Mouse (Mus musculus) hindbrain, embryonic 13.5 days (tissue): Measurements from ENCODE around the gene Kalrn. TPM values are rescaled to one million over a fixed set of nuclear protein-coding genes. Genes with fewer than 3 reads are reported as not detected.
A peak's percentile ranks its signal among the peaks of the same experiment; 100 is the strongest.

ENCODE experiments used
- ATAC-seq: fragments of 200-750 bp; cut with Nextera tagmentation; 2 replicates; pipeline ENCODE4 v1.8.0; 2017; ENCODE audit warnings: moderate TSS enrichment; ENCODE audit not compliant: low FRiP score
- H3K27ac ChIP-seq: fragments of 300-500 bp; sonication (generic); 2 replicates; pipeline ENCODE4 v1.5.1; 2015; ENCODE audit warnings: inconsistent platforms, mild to moderate bottlenecking, moderate library complexity
- H3K27me3 ChIP-seq: fragments of 300-500 bp; sonication (generic); 2 replicates; pipeline ENCODE4 v1.6.1; 2015; ENCODE audit warnings: mild to moderate bottlenecking, inconsistent platforms
- H3K36me3 ChIP-seq: fragments of 300-500 bp; sonication (generic); 2 replicates; pipeline ENCODE4 v1.6.1; 2015; ENCODE audit warnings: mild to moderate bottlenecking, inconsistent platforms
- H3K4me1 ChIP-seq: fragments of 300-500 bp; sonication (generic); replicated peaks from 2 replicates; pipeline ENCODE4 v1.6.1; 2015; ENCODE audit warnings: inconsistent platforms
- H3K4me2 ChIP-seq: fragments of 300-500 bp; sonication (generic); 2 replicates; pipeline ENCODE4 v1.6.1; 2015; ENCODE audit warnings: inconsistent platforms, mild to moderate bottlenecking, moderate library complexity
- H3K4me3 ChIP-seq: fragments of 300-500 bp; sonication (generic); 2 replicates; pipeline ENCODE4 v1.5.1; 2015; ENCODE audit warnings: mild to moderate bottlenecking, inconsistent platforms
- H3K9ac ChIP-seq: fragments of 300-500 bp; sonication (generic); 2 replicates; pipeline ENCODE4 v1.6.1; 2015; ENCODE audit warnings: mild to moderate bottlenecking, inconsistent platforms
- H3K9me3 ChIP-seq: fragments of 300-500 bp; sonication (generic); 2 replicates; pipeline ENCODE4 v1.6.1; 2016; ENCODE audit warnings: inconsistent platforms
- WGBS: fragments of 180-500 bp; shearing (Covaris S2); methylation state at CpG from one replicate; pipeline ENCODE4 v1.1.7; 2015; 5-methylcytosine and 5-hydroxymethylcytosine counted together
- polyA plus RNA-seq: library from polyadenylated mRNA; unstranded; fragments of >200 nt; fragmentation: Nextera tagmentation; extraction: Ambion mirVana; gene quantifications from 2 replicates; pipeline ENCODE4 v1.2.1, GENCODE M21; 2015

The Kalrn gene
- polyA plus RNA-seq, 1 experiment from 2014 or later, result 31.5 TPM

DNA sequence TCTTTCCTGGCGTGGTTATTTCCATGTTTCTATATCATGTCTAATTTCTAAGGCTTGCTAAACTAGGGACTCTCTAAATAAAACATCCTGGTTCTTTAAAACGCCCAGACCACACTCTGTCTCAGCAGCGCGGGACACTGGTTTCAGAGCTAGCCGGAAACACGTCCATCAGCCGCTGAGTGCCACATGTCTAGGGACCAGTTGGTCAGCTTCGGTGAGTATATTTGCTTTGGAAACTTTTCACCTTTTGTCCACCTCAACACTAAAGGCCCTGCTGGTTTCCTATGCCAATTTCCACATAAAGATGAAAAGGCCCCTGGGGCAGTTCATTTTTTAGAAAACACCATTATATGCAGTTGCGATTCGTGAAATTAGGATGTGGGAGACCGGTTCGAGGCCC is 524.0 kb downstream of the Kalrn start:
- H3K36me3 ChIP-seq, result peaks cover 59% of the 10 kb centered on the region
- no peak for ATAC-seq
- WGBS, result 94% methylated on average over 12 of the region's 12 CpGs

DNA sequence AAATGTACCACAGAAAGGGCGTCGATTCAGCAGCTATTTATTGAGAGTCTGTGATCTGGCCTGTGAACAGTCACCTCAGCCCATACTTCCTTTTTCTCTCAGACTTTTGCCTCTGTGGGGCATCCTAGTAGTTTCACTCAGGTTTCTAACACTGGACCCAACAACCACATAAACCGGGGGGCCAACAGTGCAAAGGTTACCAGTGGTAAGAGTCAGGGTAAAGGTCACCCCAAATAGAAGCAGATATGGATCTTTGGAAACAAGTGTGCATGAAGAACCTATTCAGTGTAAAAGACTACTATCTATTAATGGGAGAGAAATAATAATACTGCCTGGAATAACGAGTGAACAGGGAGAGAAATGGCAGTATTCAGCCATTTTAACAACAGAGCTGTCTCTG is 525.1 kb downstream of the Kalrn start:
- 93% methylated on average over 4 of the region's 4 CpGs for WGBS
- Histone ChIP-seq H3K4me3 (no peak overlapping the region), H3K27me3 (no peaks in the 10 kb centered on the region), H3K9me3 (no peaks in the 10 kb centered on the region), H3K9ac (no peak overlapping the region), H3K4me1 (no peaks in the 10 kb centered on the region), H3K27ac (no peak overlapping the region), H3K36me3 (peaks cover 51% of the 10 kb centered on the region), H3K4me2 (no peak overlapping the region)
- no peak for ATAC-seq

More for the DNA sequence above, 524.0 kb downstream of the Kalrn start:
- H3K4me1 ChIP-seq, result no peaks in the 10 kb centered on the region
- no peak overlapping the region for H3K9ac ChIP-seq
- no peak overlapping the region for H3K27ac ChIP-seq
- no peaks in the 10 kb centered on the region for H3K9me3 ChIP-seq
- no peak overlapping the region for H3K4me2 ChIP-seq
- no peak overlapping the region for H3K4me3 ChIP-seq
- no peaks in the 10 kb centered on the region for H3K27me3 ChIP-seq

DNA sequence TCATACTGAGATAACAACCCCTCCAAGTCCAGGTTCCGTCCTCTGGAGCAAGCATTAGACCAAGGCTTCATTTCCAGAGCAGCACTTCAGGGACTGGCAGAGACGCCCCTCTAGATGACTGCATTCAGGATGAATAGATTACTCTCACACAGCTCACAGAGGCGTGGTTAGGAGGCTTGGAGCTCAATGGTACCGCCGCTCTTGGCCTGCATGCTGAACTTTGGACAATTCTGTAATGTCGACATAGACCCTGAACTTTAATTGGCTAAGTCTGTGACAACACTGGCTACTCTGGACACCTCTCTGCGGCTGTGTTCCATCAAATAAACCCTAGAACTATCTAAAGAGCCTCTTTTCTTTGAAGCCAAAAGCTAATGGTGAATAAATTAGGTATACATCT is 525.8 kb downstream of the Kalrn start:
- peaks cover 51% of the 10 kb centered on the region for H3K36me3 ChIP-seq
- H3K9ac ChIP-seq, result no peak overlapping the region
- 72% methylated on average over 7 of the region's 7 CpGs for WGBS
- H3K27ac ChIP-seq, result no peak overlapping the region
- H3K4me2 ChIP-seq, result no peak overlapping the region
- no peak for ATAC-seq
- no peaks in the 10 kb centered on the region for H3K9me3 ChIP-seq
- no peak overlapping the region for H3K4me3 ChIP-seq
- no peaks in the 10 kb centered on the region for H3K27me3 ChIP-seq
- H3K4me1 ChIP-seq, result no peaks in the 10 kb centered on the region

DNA sequence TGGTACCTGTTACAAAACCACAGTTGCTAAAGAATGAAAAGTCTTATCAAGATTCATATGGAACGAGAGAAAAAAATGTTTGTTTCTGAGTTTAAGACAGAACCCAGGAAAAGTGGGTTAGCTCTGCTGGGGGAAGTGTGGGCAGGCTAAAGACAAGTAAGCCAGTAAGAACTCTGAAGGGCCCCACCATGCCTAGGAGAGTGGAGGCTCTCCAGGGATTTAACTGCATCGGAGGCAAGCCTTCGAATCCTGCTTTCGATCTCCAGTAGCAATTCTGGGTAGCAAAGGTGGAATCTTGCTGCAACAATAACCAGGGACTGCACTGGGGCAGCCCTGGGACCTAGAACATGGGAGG is 526.3 kb downstream of the Kalrn start:
- 93% methylated on average over 4 of the region's 4 CpGs for WGBS
- Histone ChIP-seq H3K9ac (no peak overlapping the region), H3K27ac (peak overlapping the region; percentile 8; the same call in 1 of the 2 replicates), H3K4me2 (no peak overlapping the region), H3K9me3 (no peaks in the 10 kb centered on the region), H3K36me3 (peaks cover 48% of the 10 kb centered on the region), H3K4me1 (no peaks in the 10 kb centered on the region), H3K4me3 (no peak overlapping the region), H3K27me3 (no peaks in the 10 kb centered on the region)
- no peak for ATAC-seq

DNA sequence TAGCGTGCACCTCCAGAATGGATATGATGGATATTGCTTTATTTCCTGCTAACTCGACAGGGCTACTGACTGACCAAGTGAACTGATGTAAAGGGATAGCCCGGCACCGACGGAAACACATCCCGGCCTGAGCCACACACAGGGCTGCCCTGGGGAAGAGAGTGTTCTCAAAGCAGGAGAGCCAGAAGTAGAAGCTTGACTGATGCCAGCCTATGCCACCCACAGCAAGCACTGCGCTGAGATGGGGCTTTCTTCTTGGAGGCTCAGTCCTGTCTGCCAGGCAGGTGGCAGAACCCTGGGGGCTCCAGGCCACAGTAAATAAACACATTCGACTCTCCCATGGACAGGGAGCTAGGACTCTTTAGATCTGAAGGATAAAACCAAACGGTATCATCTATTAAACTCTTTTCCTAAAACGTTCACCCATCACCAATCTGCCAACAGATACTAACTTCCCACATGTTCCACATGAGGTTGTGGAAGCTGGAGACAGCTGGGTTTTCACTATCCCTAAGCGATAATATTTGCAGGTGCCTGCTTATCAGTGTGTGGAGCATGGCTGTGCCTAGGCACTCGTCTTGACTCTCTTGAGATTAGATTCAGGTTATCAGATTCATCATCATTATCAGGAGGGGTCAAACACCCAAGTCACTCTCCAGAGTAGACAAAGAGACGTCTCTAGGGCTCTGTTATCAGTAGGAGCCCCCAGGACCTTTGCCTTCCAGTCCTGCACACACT is 526.9 kb downstream of the Kalrn start:
- no peak for ATAC-seq
- WGBS, result 85% methylated on average over 13 of the region's 13 CpGs
- H3K36me3 ChIP-seq, result peaks cover 53% of the 10 kb centered on the region

DNA sequence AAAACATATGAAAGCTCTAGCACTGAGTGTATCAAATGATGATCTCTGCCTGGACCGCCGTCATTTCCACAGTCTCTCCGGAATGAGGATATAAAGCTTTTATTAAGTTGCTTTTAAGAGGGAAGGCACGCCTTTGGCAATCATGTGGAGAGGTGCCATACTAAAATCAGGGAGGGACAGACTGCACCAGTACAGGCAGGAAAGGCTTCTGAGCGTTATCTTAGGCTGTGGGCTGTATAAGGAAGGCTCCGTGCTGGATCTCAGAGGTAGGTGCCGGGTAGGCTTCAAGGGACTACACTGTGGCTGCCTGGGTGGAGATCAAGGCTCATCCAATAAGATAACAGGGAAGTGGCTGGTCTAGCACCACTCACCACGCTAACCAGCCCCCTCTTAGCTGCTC is 528.8 kb downstream of the Kalrn start:
- H3K4me2 ChIP-seq, result no peak overlapping the region
- H3K4me3 ChIP-seq, result no peak overlapping the region
- no peak for ATAC-seq
- no peaks in the 10 kb centered on the region for H3K27me3 ChIP-seq
- no peaks in the 10 kb centered on the region for H3K9me3 ChIP-seq
- H3K36me3 ChIP-seq, result peaks cover 51% of the 10 kb centered on the region
- H3K4me1 ChIP-seq, result no peaks in the 10 kb centered on the region
- H3K27ac ChIP-seq, result no peak overlapping the region
- WGBS, result 96% methylated on average over 8 of the region's 8 CpGs
- H3K9ac ChIP-seq, result no peak overlapping the region

More for the DNA sequence above, 526.9 kb downstream of the Kalrn start:
- no peak overlapping the region for H3K9ac ChIP-seq
- H3K27ac ChIP-seq, result no peak overlapping the region
- H3K4me1 ChIP-seq, result no peaks in the 10 kb centered on the region
- no peaks in the 10 kb centered on the region for H3K9me3 ChIP-seq
- no peak overlapping the region for H3K4me2 ChIP-seq
- no peaks in the 10 kb centered on the region for H3K27me3 ChIP-seq
- no peak overlapping the region for H3K4me3 ChIP-seq

DNA sequence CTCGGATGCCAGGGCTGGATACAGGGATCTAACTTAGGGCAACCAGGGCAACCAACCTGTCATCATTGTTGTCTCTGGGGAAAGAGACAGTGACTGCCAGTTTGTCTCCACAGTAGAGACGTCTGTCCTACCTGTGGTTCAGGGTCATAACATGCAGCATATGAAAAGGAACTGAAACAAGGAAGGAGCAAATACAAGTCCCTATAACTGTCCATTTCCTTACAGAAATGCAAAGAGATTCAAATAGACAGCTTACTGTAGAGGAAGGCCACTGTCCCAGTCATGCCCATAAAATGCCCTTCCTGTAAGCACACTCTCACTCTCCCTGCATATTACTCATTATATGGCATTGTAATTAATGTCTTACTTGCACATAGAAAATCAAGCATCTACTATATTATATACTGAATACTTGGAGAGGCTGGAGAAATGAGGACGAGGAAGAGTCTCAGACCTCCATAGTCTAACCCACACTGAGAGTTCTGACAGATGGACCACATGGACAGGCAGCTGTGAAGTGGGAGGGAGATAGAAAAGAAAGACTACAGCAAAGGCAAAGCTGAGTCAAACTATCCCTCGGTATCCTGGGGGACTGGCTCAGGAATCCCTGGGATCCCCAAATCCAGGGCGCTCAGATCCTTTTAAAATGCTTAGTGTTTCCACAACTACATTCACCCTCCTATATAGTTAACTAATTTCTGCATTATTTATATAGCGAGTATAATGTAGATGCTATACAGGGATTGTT is 530.1 kb downstream of the Kalrn start:
- WGBS, result 94% methylated on average over 6 of the region's 6 CpGs
- H3K36me3 ChIP-seq, result peaks cover 52% of the 10 kb centered on the region
- no peaks in the 10 kb centered on the region for H3K9me3 ChIP-seq
- H3K27me3 ChIP-seq, result no peaks in the 10 kb centered on the region
- H3K4me3 ChIP-seq, result no peak overlapping the region
- H3K9ac ChIP-seq, result no peak overlapping the region
- H3K4me1 ChIP-seq, result no peaks in the 10 kb centered on the region
- ATAC-seq, result no peak
- no peak overlapping the region for H3K4me2 ChIP-seq
- no peak overlapping the region for H3K27ac ChIP-seq

DNA sequence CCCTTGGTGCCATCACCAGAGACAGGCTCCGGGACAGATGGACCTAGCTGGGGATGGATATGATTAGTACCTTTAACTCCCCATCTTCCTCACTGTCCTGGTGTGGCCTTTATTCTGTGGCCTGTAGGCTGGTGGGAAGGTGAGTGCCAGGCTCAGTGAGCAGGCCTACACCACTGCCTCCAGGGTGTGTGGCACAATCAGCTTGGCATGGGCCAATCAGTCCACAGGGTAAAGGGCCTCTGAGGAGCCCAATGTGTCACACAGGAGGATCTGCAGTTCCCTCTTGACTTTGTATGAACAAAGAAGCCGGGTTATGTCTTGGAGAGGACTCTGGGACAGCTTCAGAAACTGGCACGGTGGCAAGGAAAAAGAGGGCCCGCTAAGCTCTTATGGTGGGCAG is 530.7 kb downstream of the Kalrn start:
- no peak for ATAC-seq
- no peak overlapping the region for H3K27ac ChIP-seq
- H3K4me1 ChIP-seq, result no peaks in the 10 kb centered on the region
- H3K9me3 ChIP-seq, result no peaks in the 10 kb centered on the region
- H3K4me3 ChIP-seq, result no peak overlapping the region
- no peak overlapping the region for H3K9ac ChIP-seq
- peaks cover 58% of the 10 kb centered on the region for H3K36me3 ChIP-seq
- H3K27me3 ChIP-seq, result no peaks in the 10 kb centered on the region
- H3K4me2 ChIP-seq, result no peak overlapping the region
- WGBS, result 93% methylated on average over 4 of the region's 4 CpGs

DNA sequence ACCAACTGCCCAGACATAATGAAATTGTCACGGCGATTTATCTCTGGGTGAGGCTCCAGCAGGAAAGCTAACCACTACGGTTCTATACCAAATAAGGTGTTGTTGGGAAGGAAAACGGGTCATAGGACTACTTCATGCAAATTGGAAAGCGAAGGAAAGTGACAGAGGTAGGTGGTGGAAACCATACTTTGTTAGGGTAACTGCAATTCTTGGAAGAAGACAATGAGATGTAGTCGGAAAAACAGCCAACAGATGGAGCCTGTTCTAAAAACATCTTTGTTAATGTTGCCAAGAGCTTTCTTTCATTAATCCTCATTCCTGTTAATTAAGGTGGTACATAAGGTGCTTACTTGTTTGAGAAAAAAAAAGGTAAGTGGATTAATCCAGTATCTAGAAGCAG is 533.1 kb downstream of the Kalrn start:
- H3K36me3 ChIP-seq, result peaks cover 59% of the 10 kb centered on the region
- no peak overlapping the region for H3K4me3 ChIP-seq
- H3K9ac ChIP-seq, result no peak overlapping the region
- WGBS, result 79% methylated on average over 6 of the region's 6 CpGs
- H3K4me2 ChIP-seq, result no peak overlapping the region
- no peaks in the 10 kb centered on the region for H3K27me3 ChIP-seq
- no peak overlapping the region for H3K27ac ChIP-seq
- H3K9me3 ChIP-seq, result no peaks in the 10 kb centered on the region
- no peaks in the 10 kb centered on the region for H3K4me1 ChIP-seq
- ATAC-seq, result no peak

DNA sequence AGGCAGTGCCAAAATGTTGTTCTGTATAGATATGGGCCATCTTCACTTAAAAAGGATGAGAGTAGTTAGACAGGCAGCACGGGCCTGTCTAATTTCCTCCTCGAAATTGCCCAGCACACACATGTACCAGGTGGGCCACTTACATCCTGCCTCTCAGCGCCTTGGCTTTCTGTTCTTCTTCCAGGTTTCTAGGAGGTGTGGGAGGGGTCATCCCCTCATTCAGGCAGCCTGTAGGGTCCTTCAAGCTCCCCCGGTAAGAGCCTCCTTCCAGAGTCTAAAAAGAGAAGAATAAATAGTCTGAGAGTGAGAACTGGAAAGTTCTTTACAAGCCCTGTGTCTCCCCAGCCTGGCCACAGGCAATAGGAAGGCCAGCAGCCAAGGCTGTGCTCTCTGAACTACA is 533.6 kb downstream of the Kalrn start:
- H3K9me3 ChIP-seq, result no peaks in the 10 kb centered on the region
- no peak for ATAC-seq
- no peak overlapping the region for H3K4me3 ChIP-seq
- WGBS, result 86% methylated on average over 4 of the region's 4 CpGs
- no peaks in the 10 kb centered on the region for H3K27me3 ChIP-seq
- H3K36me3 ChIP-seq, result peaks cover 60% of the 10 kb centered on the region
- no peak overlapping the region for H3K9ac ChIP-seq
- no peak overlapping the region for H3K4me2 ChIP-seq
- no peak overlapping the region for H3K27ac ChIP-seq
- H3K4me1 ChIP-seq, result no peaks in the 10 kb centered on the region

DNA sequence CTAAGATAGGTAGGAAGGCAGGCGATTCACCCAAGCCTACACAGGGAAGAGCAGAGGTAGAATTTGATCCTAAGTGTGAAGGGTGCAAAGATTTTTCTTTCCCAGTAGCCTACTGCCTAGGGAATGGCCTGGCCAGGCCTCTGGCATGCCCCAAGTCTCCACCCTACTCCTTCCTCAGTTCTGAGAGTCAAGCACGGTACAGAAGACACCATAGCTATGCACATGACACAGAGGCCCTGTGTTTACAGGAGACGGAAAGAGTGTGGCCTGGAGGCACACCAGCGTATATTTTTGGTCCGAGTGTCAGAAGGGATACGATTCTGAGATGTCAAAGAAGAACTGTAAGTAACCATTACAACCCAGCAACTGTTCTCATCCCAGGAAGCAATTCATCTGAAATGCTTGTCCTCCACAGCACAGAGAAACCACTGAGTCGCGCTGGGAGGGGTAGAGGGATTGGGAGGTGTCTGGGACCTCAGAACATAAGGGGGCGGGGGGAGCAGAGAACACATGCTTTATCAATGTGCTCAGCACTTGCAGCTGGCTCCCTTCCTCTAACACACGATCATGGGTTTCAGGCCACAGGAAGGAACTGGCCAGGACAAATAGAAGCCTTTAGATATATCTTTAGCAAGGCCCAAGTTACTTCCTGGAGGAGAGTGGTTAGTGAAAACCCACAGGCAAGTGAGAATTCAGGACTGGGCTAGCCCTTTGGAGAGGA is 536.8 kb downstream of the Kalrn start:
- H3K36me3 ChIP-seq, result peaks cover 70% of the 10 kb centered on the region
- H3K27me3 ChIP-seq, result no peaks in the 10 kb centered on the region
- H3K27ac ChIP-seq, result no peak overlapping the region
- H3K4me3 ChIP-seq, result no peak overlapping the region
- H3K4me2 ChIP-seq, result no peak overlapping the region
- no peaks in the 10 kb centered on the region for H3K4me1 ChIP-seq
- no peak for ATAC-seq
- H3K9me3 ChIP-seq, result no peaks in the 10 kb centered on the region
- no peak overlapping the region for H3K9ac ChIP-seq
- 82% methylated on average over 10 of the region's 10 CpGs for WGBS

DNA sequence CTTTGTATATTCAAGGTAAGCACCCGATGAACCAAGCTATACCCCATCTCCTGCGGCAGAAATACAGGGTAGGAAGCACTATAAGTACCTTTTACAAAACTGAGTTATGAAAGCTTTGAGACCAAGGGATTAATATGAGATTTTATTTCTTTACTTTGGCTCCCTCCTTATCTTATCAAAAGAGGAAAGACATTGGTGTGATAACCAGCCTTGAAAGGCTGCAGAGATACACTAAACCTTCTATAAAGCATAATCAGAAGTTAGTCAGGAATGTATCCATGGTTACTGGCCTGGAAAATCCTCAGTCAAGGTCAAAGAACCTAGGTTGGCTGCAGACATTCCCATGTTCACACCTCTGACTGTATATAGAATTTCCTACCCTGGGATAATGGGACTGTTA is 537.6 kb downstream of the Kalrn start:
- 96% methylated on average over 2 of the region's 2 CpGs for WGBS
- Histone ChIP-seq H3K36me3 (peaks cover 76% of the 10 kb centered on the region), H3K9me3 (no peaks in the 10 kb centered on the region), H3K4me2 (no peak overlapping the region), H3K9ac (no peak overlapping the region), H3K27me3 (no peaks in the 10 kb centered on the region), H3K4me1 (no peaks in the 10 kb centered on the region), H3K27ac (no peak overlapping the region), H3K4me3 (no peak overlapping the region)
- no peak for ATAC-seq
